Mouse (Mus musculus): Measurements from ENCODE around the gene Myh6.

DNA sequence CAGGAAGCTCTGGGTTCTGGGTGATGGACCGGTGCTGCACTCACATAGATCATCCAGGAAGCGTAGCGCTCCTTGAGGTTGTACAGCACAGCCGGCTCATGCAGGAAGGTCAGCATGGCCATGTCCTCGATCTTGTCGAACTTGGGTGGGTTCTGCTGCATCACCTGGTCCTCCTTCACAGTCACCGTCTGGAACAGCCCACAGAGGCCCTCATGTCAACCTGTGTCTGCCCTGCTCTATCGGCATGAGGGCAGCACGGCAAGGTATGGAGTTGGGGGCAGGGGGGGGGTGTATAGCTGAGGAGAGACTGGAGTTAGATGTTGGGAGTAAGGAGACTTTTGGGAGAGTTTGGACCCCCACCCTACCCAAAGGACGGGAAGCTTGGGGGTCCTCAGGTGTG lies 25.5 kb upstream of the Myh6 start:
- no peak for TF ChIP-seq CTCF (IDR thresholded peaks at IDR 0.05; ENCODE audit: low read depth)
- TF ChIP-seq EP300 (IDR thresholded peaks at IDR 0.05; ENCODE audit: low read depth): no peak

Data from heart, postnatal 0 days (tissue).